Mouse (Mus musculus) left cerebral cortex, postnatal 14 days (tissue): ENCODE measurements around the gene Brk1. TPM values are rescaled to one million over a fixed set of nuclear protein-coding genes. Genes with fewer than 3 reads are reported as not detected.

Source experiments
- DNase-seq, 2 experiments: peaks; one replicate each; pipeline ENCODE4 v3.0.0; 2021 to 2022; ENCODE audit warnings: low spot score in 2 of 2, mixed read lengths in 1 of 2
- intact Hi-C: fragments of 180-260 bp; cut with DNase I; formaldehyde crosslinking; loops from one replicate; pipeline ENCODE4 v1.15.1; 2025
- total RNA-seq, 2 experiments: library from RNA; stranded (reverse); gene quantifications; 2 replicates each; pipeline ENCODE4 v1.2.3; 2021

Gene Brk1
- total RNA-seq, 2 experiments from 2014 or later: 236 to 243 TPM

DNA sequence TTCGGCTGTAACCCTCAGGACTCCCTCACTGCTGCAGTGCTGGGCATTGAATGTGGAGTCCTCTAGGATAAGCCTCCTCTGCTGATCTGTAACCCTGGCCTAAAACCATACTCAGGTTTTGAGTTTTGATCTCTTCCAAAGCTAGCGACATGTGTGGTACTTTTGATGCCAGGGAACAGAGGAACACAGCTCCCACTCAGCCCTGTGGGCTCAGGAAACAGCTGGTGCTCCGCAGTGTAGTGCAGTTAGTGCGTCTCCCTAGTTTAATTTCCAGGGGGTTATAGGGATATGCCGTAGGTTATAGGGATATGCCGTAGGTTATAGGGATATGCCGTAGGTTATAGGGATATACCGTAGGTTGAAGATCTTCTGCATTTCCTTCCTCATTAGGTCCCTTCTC is 10.4 kb downstream of the Brk1 start:
- intact Hi-C loops: no loop called here
- no peak for DNase-seq

DNA sequence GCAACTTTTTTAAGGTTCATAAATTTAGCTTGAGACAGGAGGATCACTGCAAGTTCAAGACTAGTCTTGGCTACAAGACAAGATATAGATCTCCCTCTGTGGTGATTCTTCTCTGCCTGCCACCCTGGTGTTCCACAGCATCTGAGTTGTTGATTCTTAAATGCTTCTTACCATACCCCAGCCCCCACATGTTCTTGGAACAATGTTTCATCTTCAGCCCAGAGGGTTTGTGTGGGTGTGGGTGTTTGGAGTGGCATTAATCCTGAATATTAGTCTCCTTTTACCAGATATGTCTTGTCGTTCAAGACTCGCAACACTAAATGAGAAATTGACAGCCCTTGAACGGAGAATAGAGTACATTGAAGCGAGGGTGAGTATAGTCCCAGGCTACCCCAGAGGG is 10.9 kb downstream of the Brk1 start:
- no peak for DNase-seq
- intact Hi-C loops: no loop called here

DNA sequence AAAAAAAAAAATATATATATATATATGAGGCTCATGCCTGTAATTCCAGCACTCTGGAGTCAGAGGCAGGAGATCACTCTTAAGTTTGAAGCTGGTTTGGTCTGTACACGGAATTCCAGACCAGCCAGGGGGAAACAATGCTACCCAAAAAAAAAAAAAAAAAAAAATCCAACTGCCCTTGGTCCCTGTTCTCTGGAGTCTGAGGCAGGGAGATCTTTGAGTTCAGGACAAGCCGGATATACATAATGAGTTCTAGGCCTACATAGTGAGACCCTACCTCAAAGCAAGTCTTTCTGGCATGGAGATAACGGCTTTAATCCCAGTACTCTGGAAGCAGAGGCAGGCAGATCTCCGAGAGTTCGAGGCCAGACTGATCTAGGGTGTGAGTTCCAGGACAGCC is 18.8 kb downstream of the Brk1 start:
- no peak for DNase-seq
- intact Hi-C loops: no loop called here

DNA sequence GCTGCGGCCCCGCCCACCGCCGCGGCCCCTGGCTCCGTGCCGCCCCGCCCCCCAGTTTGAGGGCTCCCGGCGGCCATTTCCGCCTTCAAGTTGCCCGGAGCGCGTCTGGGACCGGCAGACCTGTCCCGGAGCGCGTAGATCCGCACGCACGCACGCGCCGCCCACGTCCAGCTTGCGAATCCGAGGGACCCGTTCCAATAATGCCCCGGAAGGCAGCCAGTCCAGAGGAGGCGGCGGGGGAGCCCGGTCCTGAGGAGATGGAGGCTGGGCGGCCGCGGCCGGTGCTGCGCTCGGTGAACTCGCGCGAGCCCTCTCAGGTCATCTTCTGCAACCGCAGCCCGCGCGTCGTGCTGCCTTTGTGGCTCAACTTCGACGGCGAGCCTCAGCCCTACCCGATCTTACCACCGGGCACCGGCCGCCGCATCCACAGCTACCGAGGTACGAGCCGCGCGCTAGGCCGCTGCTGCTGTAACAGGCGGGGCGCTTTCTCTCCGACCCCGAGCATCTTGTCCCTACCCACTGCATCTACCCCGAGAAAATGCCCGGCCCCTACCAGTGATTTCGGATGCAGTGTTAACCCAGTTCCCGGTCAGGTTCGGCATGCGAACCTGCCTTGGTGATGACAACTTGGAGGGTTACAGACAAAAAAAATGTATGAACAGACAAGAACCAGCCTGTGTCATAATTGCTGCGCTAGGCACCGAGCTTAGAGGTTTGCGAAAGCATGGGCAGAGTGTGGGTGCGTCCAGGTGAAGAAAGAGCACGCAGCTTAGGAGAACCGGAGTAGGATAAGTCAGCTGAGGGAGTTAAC is 19.6 kb downstream of the Brk1 start, which contains the start of gene Vhl:
Gene Vhl (plus strand): TSS at position 19 of the 811 bp plus-strand sequence.
- peak; percentile 86 to 87 for DNase-seq
- intact Hi-C loops: no loop called here

DNA sequence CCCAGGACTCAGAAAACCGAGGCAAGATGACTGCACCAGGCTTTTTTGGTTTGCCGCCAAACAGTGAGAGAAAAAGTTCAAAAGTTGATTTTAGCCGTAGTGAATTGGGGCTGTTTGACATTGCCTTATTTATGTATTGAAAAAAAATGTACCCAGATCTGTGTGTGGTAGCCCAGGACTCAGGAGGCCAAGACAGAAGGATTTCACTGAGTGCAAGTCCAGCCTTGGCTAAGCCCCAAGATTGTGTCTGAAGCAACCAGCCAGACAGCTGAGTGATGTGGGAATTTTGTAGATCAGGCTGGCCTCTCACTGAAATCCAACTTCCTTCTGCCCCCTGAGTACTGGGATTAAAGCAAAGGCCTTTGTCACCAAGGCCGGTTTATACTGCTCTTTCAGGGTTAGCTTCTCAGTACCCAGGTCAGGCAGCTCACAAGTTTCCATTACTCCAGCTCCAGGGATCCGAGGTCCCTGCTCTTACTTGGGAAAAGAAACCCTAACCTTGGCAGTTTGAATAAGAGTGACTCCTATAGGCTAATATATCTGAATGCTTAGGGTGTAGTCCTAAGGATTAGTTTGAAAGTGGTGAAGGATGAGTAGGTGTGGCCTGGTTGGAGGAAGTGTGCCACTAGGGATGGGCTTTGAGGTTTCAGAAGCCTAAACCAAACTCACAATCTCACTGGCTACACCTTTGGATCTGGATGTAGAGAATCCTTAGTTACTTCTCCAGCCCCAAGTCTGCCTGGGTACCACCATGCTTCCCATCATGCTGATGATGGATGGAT is 20.6 kb downstream of the Brk1 start:
- intact Hi-C loops: no loop called here
- no peak for DNase-seq

DNA sequence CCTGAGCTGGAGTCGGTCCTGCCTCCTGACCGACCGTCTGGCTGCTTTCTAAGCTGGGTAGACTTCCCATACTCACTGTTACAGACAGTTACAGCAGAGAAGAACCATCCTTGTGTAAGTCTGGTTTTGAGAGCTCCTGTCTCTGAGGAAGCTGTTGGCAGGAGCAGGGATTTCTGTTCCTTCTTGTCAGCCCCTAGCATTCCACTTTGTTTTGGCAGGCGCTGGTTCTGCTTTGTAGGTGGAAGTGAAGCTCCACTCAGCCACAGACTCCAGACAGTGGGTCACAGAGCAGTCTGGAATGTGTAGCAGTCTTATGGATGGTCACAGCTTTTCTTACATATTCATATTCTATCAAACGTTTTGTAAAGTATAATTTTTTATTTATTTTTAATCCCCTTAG is 25.8 kb downstream of the Brk1 start:
- intact Hi-C loops: no loop called here
- DNase-seq: peak in 1 of 2 experiments; percentile 32

DNA sequence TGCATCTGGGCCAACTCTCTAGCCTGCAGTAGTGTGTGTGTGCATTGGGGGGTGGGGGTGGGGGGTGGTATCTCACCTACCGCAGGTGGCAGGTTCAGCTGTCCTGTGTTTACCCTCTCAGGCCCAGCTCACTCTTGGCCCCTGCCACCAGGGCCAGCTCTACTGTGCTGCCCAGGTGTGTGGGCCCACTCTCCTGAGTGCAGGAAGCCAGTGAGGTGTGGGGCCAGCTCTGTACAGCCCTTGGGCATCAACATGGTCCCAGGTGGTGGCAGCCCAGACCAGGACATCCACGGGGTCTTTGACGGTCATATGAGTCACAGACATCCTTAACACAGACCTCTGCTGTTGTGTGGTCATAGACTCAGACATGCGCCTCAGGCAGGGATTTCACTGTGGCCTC is 28.3 kb downstream of the Brk1 start:
- intact Hi-C loops: no loop called here
- no peak for DNase-seq

DNA sequence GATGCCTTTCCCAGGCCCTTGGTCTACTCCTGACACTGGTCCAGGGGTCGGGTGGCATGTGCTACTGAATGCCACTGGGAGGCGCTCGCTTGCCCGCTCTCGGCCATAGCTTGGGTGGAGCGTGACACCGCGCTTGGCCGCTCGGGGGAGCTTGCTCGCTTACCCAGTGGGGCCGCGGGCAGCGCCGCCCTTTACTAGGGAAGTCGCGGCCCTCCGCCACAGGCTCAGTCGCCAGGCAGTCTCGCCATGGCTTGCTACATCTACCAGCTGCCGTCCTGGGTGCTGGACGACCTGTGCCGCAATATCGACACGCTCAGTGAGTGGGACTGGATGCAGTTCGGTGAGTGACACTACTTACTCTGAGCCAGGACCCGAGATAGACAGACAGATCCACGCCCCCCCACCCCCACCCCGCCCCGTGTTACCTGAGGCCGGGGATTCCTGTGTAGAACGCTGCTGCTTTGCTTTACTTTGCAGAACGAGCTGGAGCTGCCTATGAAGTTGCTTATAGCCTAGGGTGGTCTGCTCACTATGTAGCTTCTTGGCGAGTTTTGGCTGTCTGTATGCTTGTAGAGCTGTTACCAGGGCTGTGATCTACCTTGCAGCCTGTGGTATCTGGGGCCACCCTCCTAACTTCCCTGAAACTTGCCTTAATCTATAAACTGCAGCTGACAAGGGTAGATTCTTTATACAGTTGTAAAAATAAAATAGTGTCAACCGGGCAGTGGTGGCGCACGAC is 33.9 kb downstream of the Brk1 start, which contains the start of gene Irak2:
Gene Irak2 (plus strand): TSS at position 166 of the 739 bp plus-strand sequence.
- DNase-seq: peak; percentile 93 to 95
- intact Hi-C loops: loop anchor here (2.0 to 5.0 kb wide), 2 partner anchors 42 to 439 kb away; no protein-coding TSS in a partner anchor

DNA sequence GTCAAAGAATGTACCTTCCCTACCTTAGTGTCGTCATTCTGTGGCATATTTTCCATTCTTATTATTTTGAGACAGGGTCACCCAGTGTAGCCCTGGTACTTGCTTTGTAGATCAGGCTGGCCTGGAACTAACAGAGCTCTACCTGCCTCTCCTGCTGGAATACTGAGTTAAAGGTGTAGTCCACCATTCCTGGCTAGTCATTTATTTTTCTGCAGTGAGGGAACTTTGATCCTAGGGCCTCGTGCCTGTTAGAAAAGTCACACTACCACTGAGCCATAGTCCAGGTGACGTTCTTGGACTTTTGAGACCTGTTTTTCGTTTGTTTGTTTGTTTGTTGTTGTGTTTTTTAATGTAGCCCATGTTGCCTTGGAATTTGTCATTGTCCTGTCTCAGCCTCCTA is 34.6 kb downstream of the Brk1 start:
- intact Hi-C loops: loop anchor here (2.0 to 5.0 kb wide), 2 partner anchors 42 to 438 kb away; no protein-coding TSS in a partner anchor
- DNase-seq: no peak

DNA sequence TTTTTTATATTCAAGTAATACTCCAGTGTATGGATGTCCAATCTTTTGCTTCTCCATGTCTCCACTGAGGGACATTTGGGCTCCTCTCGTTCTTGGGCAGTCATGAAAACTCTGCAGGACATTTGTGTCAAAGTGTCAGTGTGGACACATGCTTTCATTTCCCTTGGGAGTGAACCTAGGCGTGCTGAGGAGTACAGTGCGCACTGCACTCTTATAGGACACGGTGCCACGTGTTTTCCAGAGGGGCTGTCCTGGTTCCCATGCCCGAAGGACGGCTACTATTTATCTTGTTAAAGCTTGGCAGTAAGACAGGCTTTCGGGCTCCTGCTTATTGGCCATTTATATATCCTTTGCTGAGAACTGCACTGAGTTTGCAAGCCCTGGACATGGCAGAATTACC is 38.0 kb downstream of the Brk1 start:
- intact Hi-C loops: no loop called here
- no peak for DNase-seq

DNA sequence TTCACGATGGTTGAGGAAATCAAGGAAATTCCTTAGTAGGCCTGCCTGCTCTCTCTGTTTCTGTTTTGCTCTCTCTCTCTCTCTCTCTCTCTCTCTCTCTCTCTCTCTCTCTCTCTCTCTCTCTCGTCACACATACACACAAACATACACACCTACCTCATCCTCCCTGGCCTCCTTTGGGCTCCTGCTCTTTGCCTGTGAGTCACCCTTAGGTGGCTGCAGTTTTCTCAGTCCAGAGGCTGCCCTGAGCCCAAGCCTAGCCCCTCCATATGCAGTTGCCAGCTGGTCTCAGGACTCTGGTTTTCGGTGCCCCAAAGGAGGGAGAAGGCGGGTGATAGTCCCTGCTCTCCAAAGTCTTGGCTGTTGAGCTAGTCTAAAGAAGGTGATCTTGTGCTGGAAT is 38.4 kb downstream of the Brk1 start:
- intact Hi-C loops: no loop called here
- no peak for DNase-seq

DNA sequence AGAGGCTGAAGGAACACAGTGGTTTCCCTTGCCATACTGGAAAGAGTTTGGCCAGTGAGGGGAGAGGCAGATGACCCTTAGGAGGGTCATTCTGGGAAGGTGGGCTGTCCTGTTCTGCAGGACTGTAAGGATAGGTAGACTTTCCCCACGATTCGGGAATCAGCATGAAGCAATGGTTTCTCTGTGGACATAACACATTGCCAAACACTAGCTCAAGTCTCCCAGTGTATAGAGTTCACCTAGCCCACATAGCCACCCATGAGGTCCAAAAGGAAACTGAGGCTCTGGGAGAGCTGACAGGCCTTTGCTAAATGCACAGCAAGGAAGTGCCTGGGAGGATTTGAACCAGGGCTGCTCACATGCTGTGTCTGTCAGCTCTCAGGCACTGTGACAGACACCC is 39.4 kb downstream of the Brk1 start:
- DNase-seq: no peak
- intact Hi-C loops: no loop called here

DNA sequence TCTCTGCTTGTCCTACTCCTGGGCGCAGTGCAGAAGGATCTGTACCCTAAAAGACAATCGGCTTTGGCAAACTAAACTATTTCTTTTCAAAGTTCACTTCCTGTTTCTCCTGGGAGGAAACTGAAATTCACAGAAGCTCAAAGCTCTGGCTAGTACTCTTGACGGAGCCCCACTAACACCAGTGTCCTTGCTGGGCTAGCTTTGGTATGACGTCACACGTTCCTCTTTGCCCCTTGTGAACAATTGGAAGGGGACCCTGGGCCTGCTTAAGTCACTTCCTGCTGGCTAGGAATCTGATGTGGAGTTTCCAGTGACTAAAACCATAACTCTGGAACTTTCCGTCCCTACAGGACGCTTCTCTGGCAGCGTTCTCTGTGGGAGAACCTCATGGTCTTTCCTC is 40.2 kb downstream of the Brk1 start:
- DNase-seq: peak; percentile 49 to 53
- intact Hi-C loops: no loop called here

DNA sequence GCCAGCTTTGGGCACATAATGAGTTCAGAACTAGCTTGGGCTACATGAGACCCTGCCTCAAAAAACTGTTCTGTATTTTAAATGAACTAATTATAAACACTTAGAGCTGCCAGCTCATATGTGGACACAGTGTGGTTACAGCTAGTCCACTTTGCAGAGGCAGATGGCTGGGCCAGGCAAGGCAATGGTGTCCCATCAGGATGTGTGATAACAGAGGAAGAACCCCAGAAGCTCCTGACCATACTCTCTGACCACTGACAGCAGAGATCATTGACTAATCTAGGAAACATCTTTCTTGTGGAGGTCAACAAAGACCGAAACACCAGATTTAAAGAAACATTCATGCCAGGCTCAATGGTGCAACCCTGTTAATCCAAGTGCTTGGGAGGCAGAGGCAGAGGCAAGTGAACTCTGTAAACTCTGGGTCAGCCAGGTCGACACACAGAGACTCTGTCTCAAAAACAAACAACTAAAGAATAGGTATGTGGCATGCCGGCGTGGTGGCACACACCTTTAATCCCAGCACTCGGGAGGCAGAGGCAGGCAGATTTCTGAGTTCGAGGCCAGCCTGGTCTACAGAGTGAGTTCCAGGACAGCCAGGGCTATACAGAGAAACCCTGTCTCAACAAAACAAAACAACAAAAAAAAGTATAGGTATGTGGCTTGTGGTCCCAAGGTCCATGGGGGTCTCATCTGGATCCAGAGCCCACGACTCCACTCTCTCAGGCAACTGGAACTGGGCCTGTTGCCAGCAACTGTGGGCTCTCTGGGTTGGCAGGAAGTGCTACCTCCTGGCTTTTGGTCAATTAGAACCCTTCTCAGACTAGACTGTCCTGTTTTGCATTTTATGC is 45.0 kb downstream of the Brk1 start:
- intact Hi-C loops: no loop called here
- no peak for DNase-seq

DNA sequence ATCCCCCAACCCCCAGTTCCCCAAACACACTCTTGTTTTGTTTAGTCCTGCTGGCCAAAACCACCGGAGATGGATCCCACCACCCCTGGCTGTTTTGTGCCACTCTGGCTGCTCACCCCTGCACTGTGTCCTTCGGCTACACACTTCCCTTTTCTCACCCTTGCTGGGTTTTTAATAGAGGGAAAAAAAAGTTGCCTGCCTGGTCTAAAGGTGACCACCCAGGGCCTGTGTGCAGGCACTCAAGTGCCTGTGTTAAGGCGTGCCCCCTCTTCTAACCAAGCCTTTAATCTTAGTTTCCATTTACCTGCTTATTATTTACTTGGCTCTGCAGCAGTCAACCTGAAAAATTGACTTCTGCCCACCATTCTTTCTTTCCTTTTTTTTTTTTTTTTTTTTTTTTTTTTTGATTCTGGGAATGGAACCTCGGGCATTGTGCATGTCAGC is 45.6 kb downstream of the Brk1 start:
- intact Hi-C loops: no loop called here
- no peak for DNase-seq

DNA sequence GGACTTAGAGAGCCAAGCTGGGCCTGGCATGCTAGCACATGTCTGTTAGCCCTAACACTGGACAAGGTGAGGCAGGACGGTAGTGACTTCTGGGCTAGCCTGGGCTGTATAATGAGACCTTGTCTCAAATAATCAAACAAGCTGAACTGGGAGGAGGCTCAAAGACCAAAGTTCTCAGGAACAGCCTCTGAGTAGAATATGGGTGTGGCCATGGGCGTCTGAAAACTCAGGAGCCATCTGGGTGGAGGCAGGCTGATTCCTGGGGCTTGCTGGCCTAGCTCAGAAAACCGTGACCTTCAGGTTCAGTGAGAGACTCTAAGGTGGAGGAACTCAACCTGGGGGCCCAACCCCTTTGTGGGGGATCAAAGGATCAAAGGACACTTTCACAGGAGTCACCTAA is 47.1 kb downstream of the Brk1 start:
- intact Hi-C loops: no loop called here
- DNase-seq: no peak

DNA sequence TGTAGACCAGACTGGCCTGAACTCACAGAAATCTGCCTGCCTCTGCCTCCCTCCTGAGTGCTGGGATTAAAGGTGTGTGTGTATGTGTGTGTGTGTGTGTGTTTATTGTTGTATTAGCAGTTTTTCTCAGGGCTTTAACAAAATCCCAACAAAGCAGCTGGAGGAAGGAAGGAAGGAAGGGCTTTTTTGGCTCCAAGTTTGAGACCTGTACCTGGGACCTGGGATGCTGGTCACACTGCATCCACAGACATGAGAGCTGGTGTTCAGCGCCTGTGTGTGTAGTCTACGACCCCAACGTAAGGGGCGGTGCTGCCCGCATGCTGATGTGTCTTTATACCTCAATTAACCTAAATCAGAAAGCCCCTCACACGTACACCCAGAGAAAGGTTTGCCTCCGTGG is 49.0 kb downstream of the Brk1 start:
- DNase-seq: no peak
- intact Hi-C loops: no loop called here

DNA sequence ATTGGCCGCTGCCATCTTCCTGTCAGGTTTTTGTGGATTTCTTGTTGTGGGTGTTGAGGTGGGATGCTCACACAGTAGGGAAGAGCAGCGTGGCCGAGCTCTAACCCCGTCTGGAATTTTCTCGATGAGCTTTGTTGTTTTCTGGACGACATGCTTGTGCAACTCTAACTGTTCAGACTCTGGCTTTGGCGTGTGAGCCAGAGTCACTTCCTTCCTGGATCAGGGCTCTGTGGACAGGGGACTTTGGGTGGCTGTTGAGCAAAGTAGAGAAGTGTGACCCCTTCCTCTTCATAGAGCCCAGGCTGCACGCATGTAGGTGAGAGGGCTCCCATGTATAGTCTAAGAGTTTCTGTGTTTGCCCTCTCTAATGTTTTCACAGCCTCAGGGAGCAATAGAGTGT is 49.5 kb downstream of the Brk1 start:
- DNase-seq: no peak
- intact Hi-C loops: no loop called here

DNA sequence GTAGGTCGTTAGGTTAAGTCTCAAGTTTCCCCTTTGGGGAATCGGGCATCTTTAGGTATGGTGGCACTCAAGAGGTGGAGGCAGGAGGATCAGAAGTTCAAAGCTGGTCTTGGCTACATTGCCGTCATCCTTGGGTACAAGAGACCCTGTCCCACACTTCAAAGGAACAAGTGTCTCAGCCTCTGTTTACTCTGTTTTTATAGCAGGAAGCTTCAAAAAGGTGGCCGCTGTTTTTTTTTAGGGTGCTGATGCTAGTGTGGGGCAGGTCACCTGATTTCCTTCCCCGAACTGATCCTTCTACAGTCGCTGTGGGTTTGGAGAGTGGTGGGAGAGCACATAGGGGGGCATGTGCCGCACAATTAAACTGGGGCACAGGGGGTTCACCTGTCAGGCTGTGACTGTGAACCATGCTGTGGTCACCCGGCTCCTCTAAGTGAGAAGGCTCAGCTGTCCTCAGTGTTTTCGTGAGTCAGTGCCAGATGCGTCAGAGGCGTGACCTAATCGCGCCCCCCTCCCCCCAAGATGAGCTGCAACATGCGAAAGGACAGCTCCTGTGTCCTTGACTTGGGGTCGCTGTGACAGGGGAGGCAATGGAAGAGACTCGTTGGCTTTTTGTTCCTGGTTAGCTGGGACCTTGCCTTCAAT is 50.3 kb downstream of the Brk1 start:
- DNase-seq: no peak
- intact Hi-C loops: no loop called here
